Mouse (Mus musculus): Measurements from ENCODE around the gene Ehmt2. TPM values are rescaled to one million over a fixed set of nuclear protein-coding genes. Genes with fewer than 3 reads are reported as not detected.
A peak's percentile ranks its signal among the peaks of the same experiment; 100 is the strongest.

The Ehmt2 gene
- total and polyA plus RNA-seq, 2 experiments from 2014 or later = 61.8 to 302 TPM

- Histone ChIP-seq H3K4me1 (ENCODE audit: insufficient read depth) (no peaks in the 10 kb centered on the region), H3K4me2 (ENCODE audit: low read depth) (no peak overlapping the region), H3K9ac (no peak overlapping the region), H3K27ac (ENCODE audit: low read depth, low read length) (no peak overlapping the region), H3K36me3 (ENCODE audit: insufficient read depth) (no peaks in the 10 kb centered on the region), H3K9me3 (ENCODE audit: low read length) (no peaks in the 10 kb centered on the region), H3K27me3 (ENCODE audit: insufficient read depth, low read length) (no peaks in the 10 kb centered on the region), H3K4me3 (ENCODE audit: low read depth, low read length) (no peak overlapping the region)
- ATAC-seq (no peak), DNase-seq (no peak)
- WGBS = 70% methylated on average over 5 of the region's 5 CpGs
- TF ChIP-seq CTCF (IDR thresholded peaks at IDR 0.05; ENCODE audit: low read depth) = no peak
Measured at GRCm38 (mm10) chr17:34924258-34924657, 26.0 kb downstream of the Ehmt2 start.

- DNase-seq = no peak
- no peak for TF ChIP-seq CTCF (IDR thresholded peaks at IDR 0.05; ENCODE audit: low read depth)
- Histone ChIP-seq H3K27me3 (ENCODE audit: insufficient read depth, low read length) (no peaks in the 10 kb centered on the region), H3K27ac (ENCODE audit: low read depth, low read length) (no peak overlapping the region), H3K9ac (no peak overlapping the region), H3K4me1 (ENCODE audit: insufficient read depth) (peaks cover 7% of the 10 kb centered on the region), H3K4me3 (ENCODE audit: low read depth, low read length) (no peak overlapping the region), H3K4me2 (ENCODE audit: low read depth) (no peak overlapping the region), H3K36me3 (ENCODE audit: insufficient read depth) (no peaks in the 10 kb centered on the region), H3K9me3 (ENCODE audit: low read length) (no peaks in the 10 kb centered on the region)
- WGBS = 89% methylated on average over 18 of the region's 18 CpGs
- no peak for ATAC-seq
Measured at GRCm38 (mm10) chr17:34927306-34928019, 29.2 kb downstream of the Ehmt2 start.

GRCm38 (mm10) chr17:34928841-34929240, 30.6 kb downstream of the Ehmt2 start:
- Histone ChIP-seq H3K27me3 (ENCODE audit: insufficient read depth, low read length) (no peaks in the 10 kb centered on the region), H3K27ac (ENCODE audit: low read depth, low read length) (no peak overlapping the region), H3K9ac (no peak overlapping the region), H3K4me2 (ENCODE audit: low read depth) (no peak overlapping the region), H3K4me3 (ENCODE audit: low read depth, low read length) (no peak overlapping the region), H3K36me3 (ENCODE audit: insufficient read depth) (peaks cover 3% of the 10 kb centered on the region; the same call in 1 of the 2 replicates), H3K9me3 (ENCODE audit: low read length) (no peaks in the 10 kb centered on the region), H3K4me1 (ENCODE audit: insufficient read depth) (peaks cover 7% of the 10 kb centered on the region)
- WGBS = 77% methylated on average over 4 of the region's 4 CpGs
- ATAC-seq (no peak), DNase-seq (no peak)
- no peak for TF ChIP-seq CTCF (IDR thresholded peaks at IDR 0.05; ENCODE audit: low read depth)

- Histone ChIP-seq H3K36me3 (ENCODE audit: insufficient read depth) (peaks cover 20% of the 10 kb centered on the region), H3K27ac (ENCODE audit: low read depth, low read length) (peak within 1 kb of the TSS; percentile 67), H3K27me3 (ENCODE audit: insufficient read depth, low read length) (no peaks in the 10 kb centered on the region), H3K9me3 (ENCODE audit: low read length) (no peaks in the 10 kb centered on the region), H3K4me1 (ENCODE audit: insufficient read depth) (peaks cover 7% of the 10 kb centered on the region), H3K4me2 (ENCODE audit: low read depth) (peak within 1 kb of the TSS; percentile 99), H3K9ac (peak within 1 kb of the TSS; percentile 88), H3K4me3 (ENCODE audit: low read depth, low read length) (peak within 1 kb of the TSS; percentile 87)
- peak; percentile 99 for ATAC-seq
- whole genome bisulfite sequencing = 1% methylated on average over 38 of the region's 38 CpGs
- peak; percentile 98 for DNase-seq
- TF ChIP-seq CTCF (IDR thresholded peaks at IDR 0.05; ENCODE audit: low read depth) = peak; percentile 83
Measured at GRCm38 (mm10) chr17:34931061-34931734, 32.9 kb downstream of the Ehmt2 start, which contains the start of gene Neu1. Gene Neu1, plus strand, starts transcription at chr17:34931253.

GRCm38 (mm10) chr17:34931735-34932098, 33.4 kb downstream of the Ehmt2 start:
- no peaks in the 10 kb centered on the region for H3K9me3 ChIP-seq (ENCODE audit: low read length)
- peaks cover 20% of the 10 kb centered on the region for H3K36me3 ChIP-seq (ENCODE audit: insufficient read depth)
- H3K9ac ChIP-seq = peak overlapping the region; percentile 88
- no peak for TF ChIP-seq CTCF (IDR thresholded peaks at IDR 0.05; ENCODE audit: low read depth)
- ATAC-seq = peak; percentile 5
- H3K4me2 ChIP-seq (ENCODE audit: low read depth) = peak overlapping the region; percentile 99
- peak; percentile 38 for DNase-seq
- H3K4me3 ChIP-seq (ENCODE audit: low read depth, low read length) = peak overlapping the region; percentile 87
- H3K27me3 ChIP-seq (ENCODE audit: insufficient read depth, low read length) = no peaks in the 10 kb centered on the region
- peaks cover 7% of the 10 kb centered on the region for H3K4me1 ChIP-seq (ENCODE audit: insufficient read depth)
- peak overlapping the region; percentile 67 for H3K27ac ChIP-seq (ENCODE audit: low read depth, low read length)
- 11% methylated on average over 14 of the region's 14 CpGs for WGBS

- H3K27ac ChIP-seq (ENCODE audit: low read depth, low read length) = no peak overlapping the region
Measured at GRCm38 (mm10) chr17:34932287-34932686, 34.0 kb downstream of the Ehmt2 start.

GRCm38 (mm10) chr17:34934031-34934430, 35.8 kb downstream of the Ehmt2 start:
- Histone ChIP-seq H3K27ac (ENCODE audit: low read depth, low read length) (no peak overlapping the region), H3K36me3 (ENCODE audit: insufficient read depth) (peaks cover 20% of the 10 kb centered on the region), H3K9me3 (ENCODE audit: low read length) (no peaks in the 10 kb centered on the region), H3K9ac (no peak overlapping the region), H3K27me3 (ENCODE audit: insufficient read depth, low read length) (no peaks in the 10 kb centered on the region), H3K4me2 (ENCODE audit: low read depth) (no peak overlapping the region), H3K4me3 (ENCODE audit: low read depth, low read length) (no peak overlapping the region), H3K4me1 (ENCODE audit: insufficient read depth) (peaks cover 7% of the 10 kb centered on the region)
- ATAC-seq (no peak), DNase-seq (no peak)
- WGBS = 75% methylated on average over 24 of the region's 24 CpGs
- no peak for TF ChIP-seq CTCF (IDR thresholded peaks at IDR 0.05; ENCODE audit: low read depth)

More at GRCm38 (mm10) chr17:34932287-34932686, 34.0 kb downstream of the Ehmt2 start:
- Histone ChIP-seq H3K4me2 (ENCODE audit: low read depth) (peak overlapping the region; percentile 99), H3K27me3 (ENCODE audit: insufficient read depth, low read length) (no peaks in the 10 kb centered on the region), H3K36me3 (ENCODE audit: insufficient read depth) (peaks cover 20% of the 10 kb centered on the region), H3K4me3 (ENCODE audit: low read depth, low read length) (peak overlapping the region; percentile 87), H3K4me1 (ENCODE audit: insufficient read depth) (peaks cover 7% of the 10 kb centered on the region), H3K9ac (peak overlapping the region; percentile 88), H3K9me3 (ENCODE audit: low read length) (no peaks in the 10 kb centered on the region)
- WGBS = 91% methylated on average over 8 of the region's 8 CpGs
- TF ChIP-seq CTCF (IDR thresholded peaks at IDR 0.05; ENCODE audit: low read depth) = no peak
- no peak for DNase-seq
- ATAC-seq = no peak

Measured in forebrain, postnatal 0 days (tissue).